Mouse (Mus musculus) thymus, adult 2 months (tissue): Measurements from ENCODE around the gene Gm37240.

Source experiments
- CTCF ChIP-seq: fragments of 200-500 bp; IDR thresholded peaks from 2 replicates; pipeline ENCODE4 v1.5.1; 2012; ENCODE audit warnings: mild to moderate bottlenecking, control low read depth, low read length, moderate library complexity, borderline replicate concordance; ENCODE audit not compliant: control insufficient read depth, poor library complexity, insufficient read depth; ENCODE audit errors: extremely low read depth
- POLR2A ChIP-seq: fragments of 200-500 bp; IDR thresholded peaks from 2 replicates; pipeline ENCODE4 v1.6.1; 2012; ENCODE audit warnings: mild to moderate bottlenecking, low read length, control low read depth, moderate library complexity; ENCODE audit not compliant: control insufficient read depth, poor library complexity, insufficient read depth; ENCODE audit errors: extremely low read depth

DNA sequence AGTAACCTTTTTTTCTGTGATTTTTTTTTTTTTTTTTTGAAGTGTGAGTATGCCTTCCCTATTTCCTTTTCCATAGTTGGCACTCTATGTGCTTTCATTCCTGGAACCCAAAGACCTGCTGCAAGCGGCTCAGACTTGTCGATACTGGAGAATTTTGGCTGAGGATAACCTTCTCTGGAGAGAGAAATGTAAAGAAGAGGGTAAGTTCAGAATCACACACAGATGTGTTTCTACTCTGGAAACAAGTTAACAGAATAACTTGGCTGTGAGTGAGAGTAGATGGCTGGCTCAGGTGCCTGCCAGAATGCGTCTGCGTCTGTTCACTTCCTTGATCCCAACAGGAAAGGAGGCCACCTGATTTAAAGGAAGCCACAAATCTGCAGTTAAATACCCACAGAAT, 920.0 kb downstream of the Gm37240 start:
- no peak for TF ChIP-seq POLR2A
- TF ChIP-seq CTCF, result no peak
